Mouse (Mus musculus) megakaryocyte-erythroid progenitor cell, adult 5-6 weeks (primary cell): ENCODE measurements around the gene CN725425. TPM values are rescaled to one million over a fixed set of nuclear protein-coding genes. Genes with fewer than 3 reads are reported as not detected.

ENCODE experiments used
- ATAC-seq: replicated peaks from 2 replicates; pipeline ENCODE4 v1.8.0; 2016; ENCODE audit warnings: mild to moderate bottlenecking, inconsistent platforms; ENCODE audit not compliant: severe bottlenecking, poor library complexity, low FRiP score, low TSS enrichment
- total RNA-seq, 2 experiments: library from RNA; stranded (forward) in 1 of 2; stranded (reverse) in 1 of 2; fragments of 200-1000, 215-1000 nt in 1 of 2; fragments of >200 nt in 1 of 2; fragmentation: Nextera tagmentation in 1 of 2; gene quantifications; 2 replicates each; pipeline ENCODE4 v1.2.3; 2014 to 2017

Gene CN725425
- total RNA-seq, 2 experiments from 2014 or later, result not detected

DNA sequence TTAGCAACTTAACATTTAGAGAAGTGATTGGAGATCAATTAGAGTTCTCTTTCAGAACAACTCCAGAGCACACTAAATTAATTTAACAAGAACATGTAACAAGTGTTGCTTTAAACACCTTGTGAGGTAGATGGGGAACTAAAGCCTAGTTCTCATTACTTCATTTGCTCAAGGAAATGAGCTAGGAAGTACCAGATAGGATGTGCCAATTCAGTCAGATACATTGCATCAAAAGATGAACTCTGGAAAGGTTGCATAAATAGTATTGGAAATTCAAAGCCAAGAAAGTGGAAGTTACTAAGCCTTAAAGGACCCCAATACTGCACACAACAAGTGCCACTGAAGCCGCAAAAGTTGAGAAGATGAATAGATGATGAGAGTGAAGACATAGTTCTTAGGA is 3.2 kb downstream of the CN725425 start:
- ATAC-seq, result no peak

DNA sequence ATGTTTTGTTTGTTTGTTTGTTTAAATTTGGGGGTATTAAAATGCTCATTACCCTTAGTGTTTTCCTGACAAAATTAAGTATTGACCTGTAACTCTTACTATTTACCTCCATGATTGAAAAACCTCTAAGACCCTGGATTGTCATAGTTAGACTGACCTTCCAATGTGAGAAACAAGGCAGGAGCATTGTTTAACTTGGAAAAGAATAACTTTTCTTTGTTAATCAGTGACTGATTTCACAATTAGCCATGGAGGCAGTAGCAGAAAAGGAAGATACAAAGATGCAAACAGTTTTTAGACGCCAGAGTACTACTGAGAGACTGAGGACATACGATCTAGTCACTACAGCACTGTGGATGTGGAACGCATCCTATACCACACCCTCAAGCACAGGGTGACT is 4.2 kb downstream of the CN725425 start:
- no peak for ATAC-seq

DNA sequence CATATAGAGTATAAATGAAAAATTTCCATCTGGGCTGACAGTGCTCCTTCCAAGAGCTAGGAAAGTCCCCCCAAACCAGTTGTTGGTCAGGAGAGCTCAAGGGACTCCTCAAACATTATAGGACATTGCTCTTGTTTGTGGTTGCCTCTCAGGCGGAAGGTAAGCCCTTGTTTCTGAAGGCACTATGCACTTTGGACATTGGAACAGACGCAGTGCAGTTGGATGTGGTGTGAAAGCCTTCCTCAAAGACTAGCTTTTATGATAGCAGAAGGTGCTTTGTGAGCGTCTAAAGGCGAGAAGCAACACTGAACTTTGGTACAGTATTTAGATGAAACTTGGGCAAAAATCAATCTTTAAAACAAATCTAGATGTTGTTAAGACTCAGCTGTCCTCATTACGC is 7.2 kb downstream of the CN725425 start:
- ATAC-seq, result no peak

GRCm38 (mm10) chr15:91237294-91237693 is 38.0 kb downstream of the CN725425 start:
- ATAC-seq, result no peak

- no peak for ATAC-seq
Observed at GRCm38 (mm10) chr15:91240683-91241335, 41.5 kb downstream of the CN725425 start.

GRCm38 (mm10) chr15:91250815-91251214 is 51.5 kb downstream of the CN725425 start:
- ATAC-seq, result no peak

DNA sequence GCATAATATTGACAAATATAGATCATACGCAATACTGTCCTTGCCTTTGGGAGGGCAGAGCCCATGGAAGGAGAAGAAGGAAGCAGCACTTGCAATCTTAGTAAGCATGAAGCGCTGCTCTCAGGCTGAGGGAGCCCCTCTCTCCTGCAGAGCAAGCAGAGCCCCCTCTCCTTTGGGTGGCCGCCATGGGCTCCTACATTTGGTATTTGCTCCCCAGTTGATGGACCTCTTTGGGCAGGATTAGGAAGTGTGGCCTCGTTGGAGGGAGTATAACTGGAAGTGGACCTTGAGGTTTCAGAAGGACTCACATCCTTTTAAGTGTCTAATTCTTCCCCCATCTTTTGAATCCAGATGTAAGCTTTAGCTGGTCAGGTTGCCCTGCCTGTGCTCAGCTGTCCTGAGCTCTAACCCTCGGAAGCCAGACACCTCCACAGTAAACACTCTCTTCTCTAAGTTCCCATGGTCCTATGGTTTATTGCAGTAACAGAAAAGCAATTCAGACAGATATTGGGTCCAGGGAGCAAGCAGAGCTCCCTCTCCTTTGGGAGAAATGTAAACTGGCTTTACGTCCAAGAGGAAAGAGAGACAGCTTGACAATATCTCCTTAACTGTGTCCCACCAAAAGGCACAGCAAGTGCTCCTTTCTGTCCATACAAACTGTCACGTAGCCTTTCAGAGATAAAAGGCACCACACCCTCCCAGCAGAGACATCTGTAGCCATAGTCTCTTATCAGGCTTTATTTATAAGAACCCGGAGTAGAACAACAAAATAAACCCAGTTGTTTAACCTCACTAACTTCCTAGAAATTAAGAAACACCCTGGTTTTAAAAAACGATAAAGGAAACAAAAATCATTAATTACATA is 52.5 kb downstream of the CN725425 start:
- ATAC-seq, result peak; percentile 96

- peak; percentile 60; the same call in 1 of the 2 replicates for ATAC-seq
Observed at GRCm38 (mm10) chr15:91252956-91253355, 53.7 kb downstream of the CN725425 start.

DNA sequence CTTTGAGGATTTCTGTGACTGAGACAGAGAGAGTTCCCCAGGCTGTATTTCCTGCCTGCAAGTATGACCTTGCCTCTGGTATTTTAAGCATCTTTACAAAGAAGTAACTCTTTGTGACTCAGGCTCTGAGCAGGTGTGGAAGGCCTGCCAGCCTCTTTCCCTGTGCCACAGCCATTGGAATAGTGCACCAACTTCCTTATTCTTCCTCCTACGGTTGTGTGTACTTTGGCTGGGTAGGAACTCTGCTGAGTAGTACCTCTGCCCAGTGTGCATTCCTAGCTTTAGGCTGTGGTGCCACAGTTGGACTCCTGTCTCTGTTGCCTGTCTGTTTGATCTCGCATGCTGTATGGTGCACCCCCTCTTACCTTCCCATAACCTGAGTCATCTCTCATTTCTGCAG is 56.0 kb downstream of the CN725425 start:
- ATAC-seq, result no peak

DNA sequence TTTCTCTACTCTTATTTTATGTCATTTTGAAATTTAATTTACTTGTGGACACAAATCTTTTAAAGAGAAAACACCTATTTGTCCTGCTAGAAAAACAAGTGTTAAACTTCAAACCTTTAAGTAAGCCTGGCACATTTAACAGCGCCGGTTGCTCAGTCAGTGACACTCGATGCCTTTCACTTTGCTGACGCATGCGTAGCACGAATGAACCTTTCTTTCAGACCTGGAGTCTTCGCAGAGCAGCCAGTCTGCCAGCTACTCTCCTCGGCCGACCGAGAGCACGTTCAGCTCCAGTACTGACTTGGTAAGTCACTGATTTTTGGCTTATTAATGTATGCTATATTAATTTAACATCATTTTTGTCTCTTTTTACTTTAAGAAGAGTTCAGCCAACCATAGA is 57.8 kb downstream of the CN725425 start:
- no peak for ATAC-seq

- peak; percentile 100 for ATAC-seq
Observed at GRCm38 (mm10) chr15:91260578-91260977, 61.3 kb downstream of the CN725425 start.

- no peak for ATAC-seq
Observed at GRCm38 (mm10) chr15:91263926-91264325, 64.6 kb downstream of the CN725425 start.

GRCm38 (mm10) chr15:91268532-91268931 is 69.2 kb downstream of the CN725425 start:
- no peak for ATAC-seq

- ATAC-seq, result no peak
Observed at GRCm38 (mm10) chr15:91275961-91276360, 76.7 kb downstream of the CN725425 start.

DNA sequence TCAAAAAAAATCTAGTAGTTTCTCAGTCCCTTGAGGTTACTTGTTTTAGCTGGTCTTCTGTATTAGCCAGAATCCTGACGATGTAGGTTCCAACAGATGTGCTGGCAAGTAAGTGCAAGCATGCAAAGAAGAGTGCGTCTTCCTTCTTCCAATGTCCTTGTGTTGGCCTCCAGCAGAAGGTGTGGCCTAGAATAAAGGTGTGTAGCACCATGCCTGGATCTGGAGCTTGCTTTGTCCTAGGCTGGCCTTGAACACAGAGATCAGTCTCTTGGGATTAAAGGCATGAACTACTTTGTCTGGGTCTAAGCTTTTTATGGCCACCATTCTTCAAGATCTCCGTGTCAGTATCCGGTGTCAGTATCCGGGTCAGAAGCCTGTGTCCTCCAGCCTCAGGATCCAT is 80.3 kb downstream of the CN725425 start:
- ATAC-seq, result no peak

DNA sequence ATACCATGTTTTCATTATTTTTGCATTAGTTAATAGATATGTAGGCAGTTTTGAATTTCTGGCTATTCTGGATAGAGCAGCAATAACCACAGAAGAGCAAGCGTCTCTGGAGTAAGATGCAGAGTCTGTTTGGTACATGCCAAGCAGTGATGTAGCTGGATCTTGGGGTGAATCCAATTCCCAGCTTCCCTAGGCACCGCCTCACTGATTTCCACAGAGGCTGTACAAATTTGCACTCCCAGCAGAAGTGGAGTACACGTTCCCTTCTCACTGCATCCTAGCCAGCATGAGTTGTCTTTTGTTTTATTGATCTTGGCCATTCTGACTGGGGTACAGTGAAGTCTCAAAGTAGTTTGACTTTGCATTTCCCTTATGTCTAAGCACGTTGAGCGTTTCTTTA is 82.2 kb downstream of the CN725425 start:
- ATAC-seq, result no peak

DNA sequence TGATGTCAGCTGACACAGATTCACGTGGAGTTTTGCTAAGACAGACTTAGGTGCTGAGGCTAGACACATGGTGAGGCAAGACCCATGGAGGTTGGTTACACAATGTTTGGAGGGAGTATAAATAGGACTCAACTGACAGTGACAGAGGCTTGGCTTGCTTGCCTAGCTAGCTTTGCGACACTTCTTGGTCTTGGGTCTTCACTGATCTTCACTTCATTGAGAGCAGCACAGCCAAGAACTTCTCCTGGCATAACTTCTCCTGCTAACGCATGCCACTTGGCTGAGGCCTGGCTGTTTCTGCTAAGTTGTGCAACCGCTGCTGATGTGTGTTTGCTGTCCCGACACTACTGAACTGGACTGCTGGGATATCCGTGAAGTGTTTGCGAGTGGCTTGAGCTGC is 83.5 kb downstream of the CN725425 start:
- no peak for ATAC-seq

GRCm38 (mm10) chr15:91283418-91283817 is 84.1 kb downstream of the CN725425 start:
- ATAC-seq, result no peak

GRCm38 (mm10) chr15:91299319-91299835 is 100.1 kb downstream of the CN725425 start:
- ATAC-seq, result no peak

DNA sequence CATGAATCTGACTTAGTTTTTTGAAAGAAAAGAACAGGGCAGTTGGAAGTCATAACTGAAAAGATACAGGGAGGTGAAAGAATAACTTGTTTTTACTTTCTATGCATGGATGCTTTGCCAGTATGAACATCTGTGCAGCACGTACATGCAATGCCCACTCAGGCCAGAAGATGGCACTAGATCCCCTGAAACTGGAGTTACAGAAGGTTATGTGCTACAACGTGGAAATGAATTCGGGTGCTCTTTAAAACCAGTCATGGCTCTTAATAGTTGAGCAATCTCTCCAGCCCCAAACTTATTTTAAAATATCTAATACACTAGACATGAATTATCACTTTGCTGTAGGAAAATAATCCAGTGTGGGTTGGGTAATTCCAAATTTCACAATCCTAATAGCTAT is 102.1 kb downstream of the CN725425 start:
- peak; percentile 76 for ATAC-seq
